Mouse (Mus musculus): ENCODE measurements around the gene Ltf. TPM values are rescaled to one million over a fixed set of nuclear protein-coding genes. Genes with fewer than 3 reads are reported as not detected.

Gene Ltf
- polyA plus RNA-seq (2017; shearing (Covaris generic)) = not detected

GRCm38 (mm10) chr9:111019022-111019421, at the start of gene Ltf:
Gene Ltf, plus strand, starts transcription at chr9:111019271.
- no peak for ATAC-seq

- no peak for ATAC-seq
Measured at GRCm38 (mm10) chr9:110979411-110979810, 39.7 kb upstream of the Ltf start.

GRCm38 (mm10) chr9:110982351-110982750, 36.7 kb upstream of the Ltf start:
- ATAC-seq = no peak

GRCm38 (mm10) chr9:110984096-110984495, 35.0 kb upstream of the Ltf start:
- no peak for ATAC-seq

GRCm38 (mm10) chr9:110985541-110985940, 33.5 kb upstream of the Ltf start:
- no peak for ATAC-seq

- no peak for ATAC-seq
Measured at GRCm38 (mm10) chr9:110985951-110986350, 33.1 kb upstream of the Ltf start.

GRCm38 (mm10) chr9:110987331-110987730, 31.7 kb upstream of the Ltf start:
- ATAC-seq = no peak

- ATAC-seq = no peak
Measured at GRCm38 (mm10) chr9:110988078-110988477, 31.0 kb upstream of the Ltf start.

- ATAC-seq = no peak
Measured at GRCm38 (mm10) chr9:110989141-110989540, 29.9 kb upstream of the Ltf start.

- no peak for ATAC-seq
Measured at GRCm38 (mm10) chr9:110989543-110989942, 29.5 kb upstream of the Ltf start.

GRCm38 (mm10) chr9:110990204-110990603, 28.9 kb upstream of the Ltf start, which contains the start of gene Rtp3:
Gene Rtp3, minus strand, starts transcription at chr9:110990583.
- ATAC-seq = no peak

- ATAC-seq = no peak
Measured at GRCm38 (mm10) chr9:110993281-110993709, 25.8 kb upstream of the Ltf start.

GRCm38 (mm10) chr9:110994716-110995172, 24.3 kb upstream of the Ltf start:
- peak; percentile 91 for ATAC-seq

- peak; percentile 73 for ATAC-seq
Measured at GRCm38 (mm10) chr9:110997245-110997644, 21.8 kb upstream of the Ltf start.

GRCm38 (mm10) chr9:110999056-110999455, 20.0 kb upstream of the Ltf start:
- no peak for ATAC-seq

GRCm38 (mm10) chr9:110999856-111000255, 19.2 kb upstream of the Ltf start:
- ATAC-seq = no peak

- ATAC-seq = peak; percentile 20
Measured at GRCm38 (mm10) chr9:111001621-111002020, 17.4 kb upstream of the Ltf start.

GRCm38 (mm10) chr9:111003279-111003678, 15.8 kb upstream of the Ltf start:
- ATAC-seq = peak; percentile 67

- ATAC-seq = no peak
Measured at GRCm38 (mm10) chr9:111006544-111006943, 12.5 kb upstream of the Ltf start.

GRCm38 (mm10) chr9:111009763-111010162, 9.3 kb upstream of the Ltf start:
- no peak for ATAC-seq

- ATAC-seq = no peak
Measured at GRCm38 (mm10) chr9:111011550-111011949, 7.5 kb upstream of the Ltf start.

GRCm38 (mm10) chr9:111012041-111012440, 7.0 kb upstream of the Ltf start:
- ATAC-seq = no peak

GRCm38 (mm10) chr9:111015658-111016057, 3.4 kb upstream of the Ltf start:
- ATAC-seq = no peak

- ATAC-seq = no peak
Measured at GRCm38 (mm10) chr9:111026791-111027190, 7.7 kb downstream of the Ltf start.

- no peak for ATAC-seq
Measured at GRCm38 (mm10) chr9:111033717-111034116, 14.6 kb downstream of the Ltf start.
